Mouse (Mus musculus): ENCODE results near the gene Erv3. TPM values are rescaled to one million over a fixed set of nuclear protein-coding genes. Genes with fewer than 3 reads are reported as not detected.

Gene Erv3
- polyA plus RNA-seq, 1 experiment from 2014 or later = not detected

DNA sequence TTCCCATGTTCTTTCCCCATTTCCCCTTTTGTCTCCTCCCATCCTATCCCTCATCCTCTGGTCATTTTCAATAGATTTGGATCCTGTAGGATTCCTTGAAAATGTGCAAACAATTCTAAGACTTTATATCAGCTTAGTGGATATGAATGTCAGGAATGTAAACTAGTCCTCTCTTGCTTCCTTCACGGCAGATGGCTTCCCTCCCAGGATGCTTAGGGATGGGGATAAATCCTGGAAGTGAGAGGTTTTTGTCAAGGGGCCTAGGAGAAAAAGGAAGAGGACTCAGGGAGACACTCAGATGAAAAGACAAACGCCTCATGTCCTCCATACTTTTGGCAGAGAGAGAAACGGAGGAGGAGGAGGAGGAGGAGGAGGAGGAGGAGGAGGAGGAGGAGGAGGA lies 42.9 kb upstream of the Erv3 start:
- Histone ChIP-seq H3K36me3 (ENCODE audit: control insufficient read depth, insufficient read depth, low read length) (no peaks in the 10 kb centered on the region), H3K4me3 (ENCODE audit: low read depth, low read length) (no peak overlapping the region), H3K9ac (replicated peaks; ENCODE audit: low read depth, low read length) (no peak overlapping the region), H3K4me2 (replicated peaks; ENCODE audit: low read depth, low read length) (no peak overlapping the region), H3K27ac (ENCODE audit: low read length) (no peak overlapping the region; the same call in 1 of the 2 replicates), H3K9me3 (ENCODE audit: control insufficient read depth, low read depth, low read length) (no peaks in the 10 kb centered on the region), H3K4me1 (ENCODE audit: control insufficient read depth, insufficient read depth, low read length) (no peaks in the 10 kb centered on the region; the same call in 1 of the 2 replicates), H3K27me3 (ENCODE audit: control insufficient read depth, insufficient read depth, low read length) (no peaks in the 10 kb centered on the region)
- 18% methylated on average over 3 of the region's 3 CpGs for WGBS
- ATAC-seq (ENCODE audit: insufficient number of reproducible peaks, insufficient read depth, low FRiP score, low read depth) = peak; percentile 42; the same call in 1 of the 2 replicates

DNA sequence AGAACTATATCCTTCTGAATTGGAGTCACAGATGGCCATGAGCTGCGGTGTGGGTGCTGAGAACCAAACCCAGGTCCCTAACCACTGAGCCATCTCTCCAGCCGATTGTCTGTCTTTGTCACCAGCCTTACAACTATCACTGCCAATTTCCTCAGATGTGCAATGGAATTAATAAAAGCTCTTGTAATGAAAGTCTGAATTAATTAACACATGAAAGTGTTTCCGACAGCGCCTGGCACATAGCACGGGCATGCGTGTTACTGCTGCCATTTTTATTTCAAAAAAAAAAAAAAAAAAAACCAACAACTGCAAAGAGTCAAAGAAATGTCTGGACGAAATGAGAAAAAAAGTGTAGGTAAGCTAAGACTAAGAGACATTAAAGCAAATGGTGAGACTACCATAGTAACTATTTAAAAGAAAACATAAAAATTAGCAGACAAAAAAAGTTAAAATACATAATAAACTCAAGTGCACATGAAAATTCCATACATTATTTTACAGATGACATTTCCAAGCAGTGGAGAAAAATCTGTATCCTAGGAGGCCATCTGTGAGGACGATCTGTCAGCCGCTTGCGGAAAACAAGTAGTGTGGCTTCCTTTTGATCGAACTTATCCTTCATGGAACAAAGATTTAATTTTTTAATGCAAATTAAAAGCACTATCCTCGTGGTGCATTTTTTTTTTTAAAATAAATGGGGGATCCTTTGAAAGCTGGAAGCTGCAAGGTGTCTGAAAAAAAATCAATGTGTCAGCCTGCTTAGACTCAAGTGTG lies 38.0 kb upstream of the Erv3 start:
- Histone ChIP-seq H3K4me1 (ENCODE audit: control insufficient read depth, insufficient read depth, low read length) (no peaks in the 10 kb centered on the region), H3K36me3 (ENCODE audit: control insufficient read depth, insufficient read depth, low read length) (no peaks in the 10 kb centered on the region), H3K27me3 (ENCODE audit: control insufficient read depth, insufficient read depth, low read length) (no peaks in the 10 kb centered on the region), H3K27ac (ENCODE audit: low read length) (no peak overlapping the region), H3K4me3 (ENCODE audit: low read depth, low read length) (no peak overlapping the region), H3K9me3 (ENCODE audit: control insufficient read depth, low read depth, low read length) (no peaks in the 10 kb centered on the region), H3K9ac (replicated peaks; ENCODE audit: low read depth, low read length) (no peak overlapping the region), H3K4me2 (replicated peaks; ENCODE audit: low read depth, low read length) (no peak overlapping the region)
- ATAC-seq (ENCODE audit: insufficient number of reproducible peaks, insufficient read depth, low FRiP score, low read depth) = no peak
- WGBS = 86% methylated on average over 12 of the region's 12 CpGs

DNA sequence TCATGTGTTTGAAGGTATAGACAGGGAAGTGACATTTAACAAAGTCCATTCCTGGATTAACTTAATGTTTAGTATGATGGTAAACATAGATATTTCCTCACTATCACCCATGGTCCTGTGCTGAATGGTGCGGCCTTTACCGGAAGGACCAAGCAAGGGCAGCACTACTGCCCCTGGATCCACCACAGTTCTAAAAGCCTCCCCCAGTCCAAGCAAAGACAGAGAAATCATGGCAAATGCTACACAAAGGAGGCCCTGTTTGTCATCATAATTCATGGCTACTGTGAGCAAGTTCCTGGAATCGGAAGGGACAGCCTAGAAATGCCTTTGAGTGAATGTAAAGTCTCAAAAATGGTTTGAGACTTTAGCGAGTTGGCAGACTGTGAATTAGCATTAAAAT lies 36.5 kb upstream of the Erv3 start:
- H3K9me3 ChIP-seq (ENCODE audit: control insufficient read depth, low read depth, low read length) = no peaks in the 10 kb centered on the region
- no peak overlapping the region for H3K4me3 ChIP-seq (ENCODE audit: low read depth, low read length)
- no peak overlapping the region for H3K27ac ChIP-seq (ENCODE audit: low read length)
- no peaks in the 10 kb centered on the region for H3K36me3 ChIP-seq (ENCODE audit: control insufficient read depth, insufficient read depth, low read length)
- H3K27me3 ChIP-seq (ENCODE audit: control insufficient read depth, insufficient read depth, low read length) = no peaks in the 10 kb centered on the region
- H3K9ac ChIP-seq (replicated peaks; ENCODE audit: low read depth, low read length) = no peak overlapping the region
- WGBS = 75% methylated on average over 4 of the region's 4 CpGs
- H3K4me1 ChIP-seq (ENCODE audit: control insufficient read depth, insufficient read depth, low read length) = no peaks in the 10 kb centered on the region
- no peak for ATAC-seq (ENCODE audit: insufficient number of reproducible peaks, insufficient read depth, low FRiP score, low read depth)
- no peak overlapping the region for H3K4me2 ChIP-seq (replicated peaks; ENCODE audit: low read depth, low read length)

DNA sequence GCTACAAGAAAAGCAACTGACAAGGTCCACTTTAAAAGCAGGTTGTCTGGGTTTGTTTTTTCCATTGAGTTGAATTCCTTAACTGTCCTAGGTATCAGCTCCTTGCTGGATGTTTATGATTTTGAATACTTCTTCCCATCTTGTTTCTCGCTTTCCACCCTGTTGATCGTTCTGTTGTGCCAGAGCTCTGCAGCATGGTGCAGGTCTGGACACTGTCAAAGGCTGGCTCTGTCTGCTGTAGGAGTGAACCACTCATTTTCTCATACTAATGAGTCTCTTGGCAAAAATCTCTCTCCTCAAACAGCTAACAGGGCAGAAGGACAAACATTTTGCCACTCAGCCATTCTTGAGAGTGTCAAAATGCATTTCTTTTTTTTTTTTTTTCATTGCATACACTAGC lies 35.6 kb upstream of the Erv3 start:
- no peak overlapping the region for H3K4me2 ChIP-seq (replicated peaks; ENCODE audit: low read depth, low read length)
- H3K27ac ChIP-seq (ENCODE audit: low read length) = peak overlapping the region; percentile 53
- ATAC-seq (ENCODE audit: insufficient number of reproducible peaks, insufficient read depth, low FRiP score, low read depth) = no peak
- H3K9me3 ChIP-seq (ENCODE audit: control insufficient read depth, low read depth, low read length) = no peaks in the 10 kb centered on the region
- no peaks in the 10 kb centered on the region for H3K4me1 ChIP-seq (ENCODE audit: control insufficient read depth, insufficient read depth, low read length)
- H3K4me3 ChIP-seq (ENCODE audit: low read depth, low read length) = no peak overlapping the region
- no peaks in the 10 kb centered on the region for H3K36me3 ChIP-seq (ENCODE audit: control insufficient read depth, insufficient read depth, low read length)
- no peak overlapping the region for H3K9ac ChIP-seq (replicated peaks; ENCODE audit: low read depth, low read length)
- no peaks in the 10 kb centered on the region for H3K27me3 ChIP-seq (ENCODE audit: control insufficient read depth, insufficient read depth, low read length)
- 39% methylated on average over 2 of the region's 2 CpGs for WGBS

DNA sequence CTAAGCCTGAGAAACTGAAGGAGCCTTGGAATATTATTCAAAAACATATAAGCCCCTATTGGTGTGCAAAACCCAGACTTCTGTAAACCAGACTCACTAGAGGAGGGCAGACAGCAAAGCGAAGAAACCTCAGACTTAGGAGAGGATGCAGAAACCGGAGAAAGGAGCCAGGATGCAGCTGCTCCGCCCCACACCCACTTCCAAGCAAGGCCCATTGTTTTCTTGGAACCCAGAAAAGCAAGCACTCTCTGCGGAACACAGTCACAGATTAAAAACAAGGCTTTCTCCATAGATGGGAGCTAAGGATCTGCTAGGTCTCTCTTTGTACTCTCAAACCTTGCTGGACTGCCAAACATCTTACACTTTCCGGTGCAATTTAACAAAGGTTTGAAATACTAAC lies 33.0 kb upstream of the Erv3 start:
- WGBS = 45% methylated on average over 5 of the region's 5 CpGs
- Histone ChIP-seq H3K27ac (ENCODE audit: low read length) (peak overlapping the region; percentile 22; the same call in 1 of the 2 replicates), H3K4me3 (ENCODE audit: low read depth, low read length) (no peak overlapping the region), H3K36me3 (ENCODE audit: control insufficient read depth, insufficient read depth, low read length) (no peaks in the 10 kb centered on the region), H3K27me3 (ENCODE audit: control insufficient read depth, insufficient read depth, low read length) (no peaks in the 10 kb centered on the region), H3K9ac (replicated peaks; ENCODE audit: low read depth, low read length) (no peak overlapping the region), H3K4me2 (replicated peaks; ENCODE audit: low read depth, low read length) (no peak overlapping the region), H3K9me3 (ENCODE audit: control insufficient read depth, low read depth, low read length) (no peaks in the 10 kb centered on the region), H3K4me1 (ENCODE audit: control insufficient read depth, insufficient read depth, low read length) (peaks cover 3% of the 10 kb centered on the region; the same call in 1 of the 2 replicates)
- ATAC-seq (ENCODE audit: insufficient number of reproducible peaks, insufficient read depth, low FRiP score, low read depth) = no peak

DNA sequence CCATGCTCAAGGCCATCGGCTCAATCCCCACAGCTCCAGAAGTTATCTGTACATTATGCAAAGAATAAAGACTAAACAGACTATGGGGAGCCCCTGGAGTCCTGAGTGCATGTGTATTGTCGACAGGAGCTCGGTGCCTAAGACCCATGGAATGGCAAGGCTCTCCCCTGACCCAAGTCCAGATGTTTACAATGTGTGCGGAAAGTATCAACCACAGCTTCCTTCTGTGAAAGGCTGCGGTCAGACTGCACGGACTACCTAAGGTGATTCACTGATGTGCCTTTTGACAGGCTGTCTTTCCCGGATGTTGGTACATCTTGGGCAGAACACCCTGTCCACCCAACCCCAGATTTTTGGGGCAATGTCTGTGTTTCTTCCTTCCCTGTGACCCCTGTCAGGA lies 28.7 kb upstream of the Erv3 start:
- no peak overlapping the region for H3K9ac ChIP-seq (replicated peaks; ENCODE audit: low read depth, low read length)
- no peak overlapping the region for H3K27ac ChIP-seq (ENCODE audit: low read length)
- H3K4me3 ChIP-seq (ENCODE audit: low read depth, low read length) = no peak overlapping the region
- H3K4me1 ChIP-seq (ENCODE audit: control insufficient read depth, insufficient read depth, low read length) = peaks cover 3% of the 10 kb centered on the region; the same call in 1 of the 2 replicates
- H3K9me3 ChIP-seq (ENCODE audit: control insufficient read depth, low read depth, low read length) = no peaks in the 10 kb centered on the region
- no peak overlapping the region for H3K4me2 ChIP-seq (replicated peaks; ENCODE audit: low read depth, low read length)
- no peak for ATAC-seq (ENCODE audit: insufficient number of reproducible peaks, insufficient read depth, low FRiP score, low read depth)
- no peaks in the 10 kb centered on the region for H3K36me3 ChIP-seq (ENCODE audit: control insufficient read depth, insufficient read depth, low read length)
- no peaks in the 10 kb centered on the region for H3K27me3 ChIP-seq (ENCODE audit: control insufficient read depth, insufficient read depth, low read length)
- 58% methylated on average over 7 of the region's 7 CpGs for WGBS

DNA sequence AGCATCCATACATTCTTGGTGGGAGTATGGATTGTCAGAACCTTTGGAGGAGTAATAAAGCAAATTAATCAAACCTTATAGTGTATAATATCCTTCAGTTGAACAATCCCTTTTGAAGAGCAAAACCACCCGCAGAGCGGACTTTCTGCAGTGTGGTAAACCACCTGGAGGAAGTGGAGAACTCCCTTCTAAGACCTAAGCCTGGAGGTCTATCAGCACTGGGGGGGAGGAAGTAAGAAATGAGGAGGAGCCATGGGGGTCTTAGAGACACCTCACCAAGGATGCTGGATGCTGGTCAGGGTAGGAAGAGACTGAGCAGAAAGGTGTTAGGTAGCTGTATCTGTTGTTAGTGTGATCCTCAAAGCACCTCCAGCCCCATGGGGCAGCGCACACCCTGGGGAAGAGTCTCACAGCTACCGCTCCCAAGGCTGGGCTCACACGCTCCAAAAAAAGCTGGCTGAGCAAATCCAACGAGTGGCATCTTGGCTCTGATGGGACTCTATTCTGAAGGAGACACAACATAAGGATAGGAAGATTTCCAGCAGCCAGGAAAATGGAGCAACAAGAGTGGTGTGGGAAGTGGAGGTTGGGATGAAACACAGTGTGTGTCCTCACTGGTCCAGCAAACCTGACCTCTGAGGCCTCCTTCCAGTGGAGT lies 27.1 kb upstream of the Erv3 start:
- no peak for ATAC-seq (ENCODE audit: insufficient number of reproducible peaks, insufficient read depth, low FRiP score, low read depth)
- no peak overlapping the region for H3K27ac ChIP-seq (ENCODE audit: low read length)
- WGBS = 74% methylated on average over 6 of the region's 6 CpGs

DNA sequence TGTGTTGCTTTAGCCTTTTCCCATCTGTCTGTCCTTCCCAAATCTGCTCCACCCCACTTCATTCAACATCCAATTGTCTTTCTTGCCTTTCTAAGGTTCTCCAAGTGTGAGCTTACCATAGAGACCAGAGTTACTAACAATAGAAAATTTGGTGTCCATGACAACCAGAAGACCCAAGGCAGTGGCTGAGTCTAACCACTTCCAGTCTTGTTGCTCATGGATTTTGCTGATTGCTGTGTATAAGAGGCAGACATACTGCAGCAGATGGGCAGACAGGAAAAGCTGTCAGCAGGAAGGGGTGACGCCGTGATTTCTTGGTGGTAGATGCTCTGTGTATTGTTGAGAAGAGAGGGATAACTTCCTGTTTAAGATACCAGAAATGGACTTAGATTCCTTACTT lies 23.6 kb upstream of the Erv3 start:
- Histone ChIP-seq H3K4me1 (ENCODE audit: control insufficient read depth, insufficient read depth, low read length) (no peaks in the 10 kb centered on the region), H3K36me3 (ENCODE audit: control insufficient read depth, insufficient read depth, low read length) (no peaks in the 10 kb centered on the region), H3K27me3 (ENCODE audit: control insufficient read depth, insufficient read depth, low read length) (no peaks in the 10 kb centered on the region), H3K9me3 (ENCODE audit: control insufficient read depth, low read depth, low read length) (no peaks in the 10 kb centered on the region), H3K9ac (replicated peaks; ENCODE audit: low read depth, low read length) (no peak overlapping the region), H3K4me2 (replicated peaks; ENCODE audit: low read depth, low read length) (no peak overlapping the region), H3K27ac (ENCODE audit: low read length) (no peak overlapping the region), H3K4me3 (ENCODE audit: low read depth, low read length) (no peak overlapping the region)
- ATAC-seq (ENCODE audit: insufficient number of reproducible peaks, insufficient read depth, low FRiP score, low read depth) = no peak
- 55% methylated on average over 2 of the region's 2 CpGs for WGBS

More for the DNA sequence above, 27.1 kb upstream of the Erv3 start:
- Histone ChIP-seq H3K4me3 (ENCODE audit: low read depth, low read length) (no peak overlapping the region), H3K27me3 (ENCODE audit: control insufficient read depth, insufficient read depth, low read length) (no peaks in the 10 kb centered on the region), H3K4me2 (replicated peaks; ENCODE audit: low read depth, low read length) (no peak overlapping the region), H3K4me1 (ENCODE audit: control insufficient read depth, insufficient read depth, low read length) (peaks cover 3% of the 10 kb centered on the region; the same call in 1 of the 2 replicates), H3K36me3 (ENCODE audit: control insufficient read depth, insufficient read depth, low read length) (no peaks in the 10 kb centered on the region), H3K9ac (replicated peaks; ENCODE audit: low read depth, low read length) (no peak overlapping the region), H3K9me3 (ENCODE audit: control insufficient read depth, low read depth, low read length) (no peaks in the 10 kb centered on the region)
